Mouse (Mus musculus): ENCODE measurements around the gene Tenm2. TPM values are rescaled to one million over a fixed set of nuclear protein-coding genes. Genes with fewer than 3 reads are reported as not detected.
A peak's percentile ranks its signal among the peaks of the same experiment; 100 is the strongest.

Gene Tenm2
- polyA plus RNA-seq, 1 experiment from 2014 or later, result 5.6 TPM

GRCm38 (mm10) chr11:36049547-36049946 is 1186.2 kb downstream of the Tenm2 start:
- Histone ChIP-seq H3K4me1 (peaks cover 5% of the 10 kb centered on the region), H3K36me3 (no peaks in the 10 kb centered on the region; the same call in 1 of the 2 replicates), H3K27me3 (peaks cover 3% of the 10 kb centered on the region; the same call in 1 of the 2 replicates), H3K9me3 (no peaks in the 10 kb centered on the region), H3K9ac (no peak overlapping the region), H3K4me2 (no peak overlapping the region), H3K27ac (no peak overlapping the region), H3K4me3 (no peak overlapping the region)
- WGBS, result 33% methylated on average over 5 of the region's 5 CpGs
- ATAC-seq (ENCODE audit: insufficient number of reproducible peaks, low FRiP score, low TSS enrichment, low read depth), result no peak

- Histone ChIP-seq H3K27ac (no peak overlapping the region), H3K27me3 (peaks cover 16% of the 10 kb centered on the region; the same call in 1 of the 2 replicates), H3K36me3 (no peaks in the 10 kb centered on the region; the same call in 1 of the 2 replicates), H3K9me3 (no peaks in the 10 kb centered on the region), H3K9ac (no peak overlapping the region), H3K4me1 (peaks cover 5% of the 10 kb centered on the region), H3K4me2 (peak overlapping the region; percentile 47), H3K4me3 (peak overlapping the region; percentile 42)
- 2% methylated on average over 13 of the region's 13 CpGs for WGBS
- no peak; the same call in 1 of the 2 replicates for ATAC-seq (ENCODE audit: insufficient number of reproducible peaks, low FRiP score, low TSS enrichment, low read depth)
Measured at GRCm38 (mm10) chr11:36045681-36046276, 1190.0 kb downstream of the Tenm2 start.

GRCm38 (mm10) chr11:36041411-36041810 is 1194.4 kb downstream of the Tenm2 start:
- peaks cover 17% of the 10 kb centered on the region for H3K4me1 ChIP-seq
- no peak overlapping the region for H3K27ac ChIP-seq
- H3K36me3 ChIP-seq, result no peaks in the 10 kb centered on the region
- no peak for ATAC-seq (ENCODE audit: insufficient number of reproducible peaks, low FRiP score, low TSS enrichment, low read depth)
- H3K9me3 ChIP-seq, result no peaks in the 10 kb centered on the region
- H3K27me3 ChIP-seq, result peaks cover 16% of the 10 kb centered on the region; the same call in 1 of the 2 replicates
- no peak overlapping the region for H3K4me2 ChIP-seq
- 83% methylated on average over 13 of the region's 13 CpGs for WGBS
- no peak overlapping the region for H3K9ac ChIP-seq
- H3K4me3 ChIP-seq, result no peak overlapping the region

- no peaks in the 10 kb centered on the region for H3K36me3 ChIP-seq
- peaks cover 19% of the 10 kb centered on the region for H3K4me1 ChIP-seq
- no peaks in the 10 kb centered on the region for H3K9me3 ChIP-seq
- ATAC-seq (ENCODE audit: insufficient number of reproducible peaks, low FRiP score, low TSS enrichment, low read depth), result no peak
- peaks cover 16% of the 10 kb centered on the region; the same call in 1 of the 2 replicates for H3K27me3 ChIP-seq
- no peak overlapping the region for H3K4me3 ChIP-seq
- H3K4me2 ChIP-seq, result no peak overlapping the region
- WGBS, result 55% methylated on average over 10 of the region's 10 CpGs
- no peak overlapping the region for H3K9ac ChIP-seq
- H3K27ac ChIP-seq, result no peak overlapping the region
Measured at GRCm38 (mm10) chr11:36040508-36041233, 1195.1 kb downstream of the Tenm2 start.

GRCm38 (mm10) chr11:36039825-36040224 is 1195.9 kb downstream of the Tenm2 start:
- ATAC-seq (ENCODE audit: insufficient number of reproducible peaks, low FRiP score, low TSS enrichment, low read depth), result no peak
- H3K27me3 ChIP-seq, result peaks cover 16% of the 10 kb centered on the region; the same call in 1 of the 2 replicates

GRCm38 (mm10) chr11:36038386-36038785 is 1197.4 kb downstream of the Tenm2 start:
- Histone ChIP-seq H3K4me3 (no peak overlapping the region), H3K9ac (no peak overlapping the region), H3K9me3 (no peaks in the 10 kb centered on the region), H3K36me3 (no peaks in the 10 kb centered on the region), H3K4me1 (peaks cover 24% of the 10 kb centered on the region), H3K27me3 (peaks cover 4% of the 10 kb centered on the region; the same call in 1 of the 2 replicates), H3K27ac (no peak overlapping the region), H3K4me2 (no peak overlapping the region)
- 54% methylated on average over 3 of the region's 3 CpGs for WGBS
- ATAC-seq (ENCODE audit: insufficient number of reproducible peaks, low FRiP score, low TSS enrichment, low read depth), result no peak

More at GRCm38 (mm10) chr11:36039825-36040224, 1195.9 kb downstream of the Tenm2 start:
- H3K9me3 ChIP-seq, result no peaks in the 10 kb centered on the region
- no peak overlapping the region for H3K4me2 ChIP-seq
- WGBS, result 84% methylated on average over 10 of the region's 10 CpGs
- H3K4me1 ChIP-seq, result peaks cover 22% of the 10 kb centered on the region
- no peaks in the 10 kb centered on the region for H3K36me3 ChIP-seq
- H3K4me3 ChIP-seq, result no peak overlapping the region
- no peak overlapping the region for H3K9ac ChIP-seq
- H3K27ac ChIP-seq, result no peak overlapping the region

GRCm38 (mm10) chr11:36037311-36037710 is 1198.5 kb downstream of the Tenm2 start:
- Histone ChIP-seq H3K4me1 (peaks cover 24% of the 10 kb centered on the region), H3K27ac (0 out of 2 replicates have a peak overlapping the region, but pooled peaks have one; percentile 8), H3K4me2 (no peak overlapping the region), H3K9me3 (no peaks in the 10 kb centered on the region), H3K27me3 (peaks cover 3% of the 10 kb centered on the region; the same call in 1 of the 2 replicates), H3K4me3 (no peak overlapping the region), H3K36me3 (no peaks in the 10 kb centered on the region), H3K9ac (no peak overlapping the region)
- WGBS, result 64% methylated on average over 4 of the region's 4 CpGs
- no peak for ATAC-seq (ENCODE audit: insufficient number of reproducible peaks, low FRiP score, low TSS enrichment, low read depth)

- H3K9me3 ChIP-seq, result no peaks in the 10 kb centered on the region
- no peak overlapping the region for H3K4me2 ChIP-seq
- no peak overlapping the region for H3K9ac ChIP-seq
- ATAC-seq (ENCODE audit: insufficient number of reproducible peaks, low FRiP score, low TSS enrichment, low read depth), result peak; percentile 66
- no peaks in the 10 kb centered on the region for H3K27me3 ChIP-seq
- 13% methylated on average over 7 of the region's 7 CpGs for WGBS
- peak overlapping the region; percentile 8; the same call in 1 of the 2 replicates for H3K27ac ChIP-seq
- no peak overlapping the region for H3K4me3 ChIP-seq
- H3K4me1 ChIP-seq, result peaks cover 34% of the 10 kb centered on the region
- H3K36me3 ChIP-seq, result no peaks in the 10 kb centered on the region
Measured at GRCm38 (mm10) chr11:36036061-36036695, 1199.6 kb downstream of the Tenm2 start.

- Histone ChIP-seq H3K4me3 (no peak overlapping the region), H3K4me1 (peaks cover 32% of the 10 kb centered on the region), H3K4me2 (peak overlapping the region; percentile 25; the same call in 1 of the 2 replicates), H3K36me3 (no peaks in the 10 kb centered on the region), H3K27me3 (no peaks in the 10 kb centered on the region), H3K9me3 (no peaks in the 10 kb centered on the region), H3K9ac (no peak overlapping the region), H3K27ac (0 out of 2 replicates have a peak overlapping the region, but pooled peaks have one; percentile 18)
- ATAC-seq (ENCODE audit: insufficient number of reproducible peaks, low FRiP score, low TSS enrichment, low read depth), result no peak
- WGBS, result 13% methylated on average over 9 of the region's 9 CpGs
Measured at GRCm38 (mm10) chr11:36031751-36032150, 1204.0 kb downstream of the Tenm2 start.

- ATAC-seq (ENCODE audit: insufficient number of reproducible peaks, low FRiP score, low TSS enrichment, low read depth), result no peak
- H3K27ac ChIP-seq, result no peak overlapping the region
- H3K9me3 ChIP-seq, result 0 out of 2 replicates have a peak, but pooled peaks cover 6% of the 10 kb centered on the region
- H3K4me2 ChIP-seq, result no peak overlapping the region
- H3K9ac ChIP-seq, result no peak overlapping the region
- H3K4me3 ChIP-seq, result no peak overlapping the region
- WGBS, result 58% methylated on average over 3 of the region's 3 CpGs
- H3K36me3 ChIP-seq, result peaks cover 11% of the 10 kb centered on the region
- 0 out of 2 replicates have a peak, but pooled peaks cover 4% of the 10 kb centered on the region for H3K4me1 ChIP-seq
- H3K27me3 ChIP-seq, result peaks cover 2% of the 10 kb centered on the region; the same call in 1 of the 2 replicates
Measured at GRCm38 (mm10) chr11:36020009-36020408, 1215.8 kb downstream of the Tenm2 start.

GRCm38 (mm10) chr11:36013179-36013578 is 1222.6 kb downstream of the Tenm2 start:
- WGBS, result 75% methylated on average over 4 of the region's 4 CpGs
- Histone ChIP-seq H3K9ac (no peak overlapping the region), H3K36me3 (no peaks in the 10 kb centered on the region; the same call in 1 of the 2 replicates), H3K4me2 (no peak overlapping the region), H3K4me3 (no peak overlapping the region), H3K4me1 (peaks cover 9% of the 10 kb centered on the region; the same call in 1 of the 2 replicates), H3K27ac (no peak overlapping the region), H3K9me3 (no peaks in the 10 kb centered on the region), H3K27me3 (peaks cover 2% of the 10 kb centered on the region; the same call in 1 of the 2 replicates)
- ATAC-seq (ENCODE audit: insufficient number of reproducible peaks, low FRiP score, low TSS enrichment, low read depth), result no peak
